Mouse (Mus musculus): ENCODE results near the gene Rnpep. TPM values are rescaled to one million over a fixed set of nuclear protein-coding genes. Genes with fewer than 3 reads are reported as not detected.

Rnpep gene
- polyA plus RNA-seq, 1 experiment from 2014 or later = 106 TPM

DNA sequence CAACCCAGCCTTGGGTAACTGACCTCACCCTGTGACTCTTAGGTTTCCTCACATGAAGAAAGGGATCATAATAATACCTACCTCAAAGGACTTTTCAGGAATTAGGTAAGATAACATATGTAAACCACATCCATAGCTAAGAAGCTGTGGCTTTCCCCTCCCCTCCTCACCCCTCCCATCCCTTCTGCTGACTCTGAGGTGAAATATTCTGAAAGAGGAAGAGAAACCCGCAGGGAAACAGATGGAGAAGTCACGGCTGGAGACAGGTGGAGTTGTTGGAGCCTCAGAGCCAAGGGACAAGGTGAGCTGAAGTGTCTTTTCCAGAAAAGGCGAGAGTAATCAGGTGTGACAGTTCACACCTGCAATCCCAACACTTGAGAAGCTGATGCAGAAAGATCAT lies 59.7 kb downstream of the Rnpep start:
- no peaks in the 10 kb centered on the region for H3K4me1 ChIP-seq (replicated peaks)
- no peaks in the 10 kb centered on the region for H3K27me3 ChIP-seq
- H3K4me2 ChIP-seq = no peak overlapping the region
- H3K4me3 ChIP-seq = no peak overlapping the region
- no peaks in the 10 kb centered on the region for H3K36me3 ChIP-seq
- no peak overlapping the region for H3K9ac ChIP-seq
- H3K9me3 ChIP-seq = no peaks in the 10 kb centered on the region
- 80% methylated on average over 3 of the region's 3 CpGs for WGBS
- ATAC-seq (ENCODE audit: low FRiP score, low read depth) = no peak
- no peak overlapping the region for H3K27ac ChIP-seq (replicated peaks)

DNA sequence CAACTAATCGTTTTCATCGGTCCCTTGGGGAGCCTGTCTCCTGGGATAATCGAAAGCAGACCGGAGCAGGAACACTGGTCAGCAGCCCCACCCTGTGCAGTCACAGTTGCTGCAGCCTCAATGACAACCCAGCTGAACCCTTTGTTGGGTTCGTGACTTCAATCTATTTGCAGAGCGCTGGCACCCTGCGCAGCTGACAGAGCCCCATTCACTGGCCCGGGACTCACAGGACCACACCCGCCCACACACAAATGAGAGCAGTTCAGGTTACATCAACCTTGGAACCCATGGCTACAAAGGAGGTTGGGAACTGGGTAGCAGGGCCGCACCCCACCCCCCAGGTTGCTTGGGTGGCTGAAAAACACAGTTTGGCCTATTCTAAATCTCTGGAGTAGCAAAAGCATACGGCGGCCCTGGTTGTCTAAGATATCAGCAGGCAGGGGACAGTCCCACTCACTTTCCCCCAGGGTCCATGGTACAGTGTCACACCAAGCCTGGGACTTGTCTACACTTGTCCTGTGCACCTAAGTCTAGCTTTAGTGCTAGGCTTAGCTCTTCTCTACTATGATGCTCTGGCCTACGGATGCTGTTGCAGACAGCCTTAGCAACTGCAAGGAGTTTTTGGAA lies 66.2 kb downstream of the Rnpep start:
- Histone ChIP-seq H3K4me2 (no peak overlapping the region), H3K9me3 (no peaks in the 10 kb centered on the region), H3K4me1 (replicated peaks) (no peaks in the 10 kb centered on the region), H3K9ac (no peak overlapping the region), H3K36me3 (no peaks in the 10 kb centered on the region), H3K27me3 (no peaks in the 10 kb centered on the region), H3K27ac (replicated peaks) (no peak overlapping the region), H3K4me3 (no peak overlapping the region)
- no peak for ATAC-seq (ENCODE audit: low FRiP score, low read depth)
- 46% methylated on average over 13 of the region's 13 CpGs for WGBS

DNA sequence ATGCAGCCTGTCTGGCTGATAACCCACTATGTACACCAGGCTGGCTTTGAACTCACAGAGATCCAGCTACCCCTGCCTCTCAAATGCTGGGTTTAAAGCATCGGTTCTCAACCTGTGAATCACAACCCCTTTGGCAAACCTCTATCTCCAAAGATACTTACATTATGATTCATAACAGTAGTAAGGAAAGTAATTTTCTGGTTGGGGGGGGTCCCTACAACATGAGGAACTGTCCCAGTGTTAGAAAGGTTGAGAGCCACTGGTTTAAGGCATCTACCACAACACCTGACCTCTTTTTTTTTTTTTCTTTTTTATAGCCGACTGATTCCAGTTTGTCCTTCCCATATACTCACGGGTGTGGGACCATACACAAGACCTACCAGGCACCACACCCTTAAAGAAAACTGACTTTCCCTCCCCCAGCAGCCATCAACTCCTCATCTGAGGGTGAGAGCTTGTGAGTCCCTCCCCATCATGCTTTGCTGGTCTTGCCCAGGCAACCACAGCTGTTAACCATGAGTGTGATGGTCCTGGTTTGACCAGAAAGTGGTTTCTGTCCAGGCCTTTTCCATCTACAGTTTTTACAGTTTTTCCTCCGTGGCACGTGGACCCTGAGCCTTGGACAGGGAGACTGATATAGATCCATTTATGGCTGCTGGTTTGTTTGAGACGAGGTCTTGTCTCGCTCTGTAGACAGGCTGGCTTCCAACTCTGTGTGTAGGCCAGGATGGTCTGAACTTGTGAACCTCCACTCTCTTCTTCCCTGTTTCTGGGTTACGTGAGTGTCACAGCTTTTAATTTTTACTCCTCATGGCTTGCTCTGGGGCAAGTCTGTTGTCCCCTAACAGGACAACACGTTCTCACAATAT lies 69.9 kb downstream of the Rnpep start:
- WGBS = 90% methylated on average over 9 of the region's 9 CpGs
- no peaks in the 10 kb centered on the region for H3K27me3 ChIP-seq
- H3K9ac ChIP-seq = no peak overlapping the region
- H3K4me3 ChIP-seq = no peak overlapping the region
- no peaks in the 10 kb centered on the region for H3K36me3 ChIP-seq
- no peaks in the 10 kb centered on the region for H3K9me3 ChIP-seq
- H3K4me2 ChIP-seq = no peak overlapping the region
- H3K27ac ChIP-seq (replicated peaks) = no peak overlapping the region
- no peak for ATAC-seq (ENCODE audit: low FRiP score, low read depth)
- no peaks in the 10 kb centered on the region for H3K4me1 ChIP-seq (replicated peaks)

Other genes starting within 250 kb of the Rnpep start
- 1.2 and 1.4 TPM in 2 replicates for gene Lgr6, start 178.8 kb downstream of the Rnpep start, polyA plus RNA-seq (2015; fragmentation: Nextera tagmentation; extraction: Ambion mirVana)
- 0.29 and 0.45 TPM in 2 replicates for gene Ptpn7, start 151.4 kb downstream of the Rnpep start, polyA plus RNA-seq (2015; fragmentation: Nextera tagmentation; extraction: Ambion mirVana)
- gene Arl8a, start 137.3 kb downstream of the Rnpep start, polyA plus RNA-seq (2015; fragmentation: Nextera tagmentation; extraction: Ambion mirVana) = 343 and 418 TPM in 2 replicates
- 1.4 and 2.5 TPM in 2 replicates for gene Gpr37l1, start 116.4 kb downstream of the Rnpep start, polyA plus RNA-seq (2015; fragmentation: Nextera tagmentation; extraction: Ambion mirVana)
- gene Elf3, start 25.5 kb downstream of the Rnpep start, polyA plus RNA-seq (2015; fragmentation: Nextera tagmentation; extraction: Ambion mirVana) = 0.45 and 0.62 TPM in 2 replicates
- gene Timm17a, start 29.7 kb upstream of the Rnpep start, polyA plus RNA-seq (2015; fragmentation: Nextera tagmentation; extraction: Ambion mirVana) = 159 and 171 TPM in 2 replicates
- gene Lmod1, start 40.7 kb upstream of the Rnpep start, polyA plus RNA-seq (2015; fragmentation: Nextera tagmentation; extraction: Ambion mirVana) = 0.35 and 0.47 TPM in 2 replicates
- gene Shisa4, start 91.2 kb upstream of the Rnpep start, polyA plus RNA-seq (2015; fragmentation: Nextera tagmentation; extraction: Ambion mirVana) = 116 and 126 TPM in 2 replicates
- 109 and 118 TPM in 2 replicates for gene Ipo9, start 146.4 kb upstream of the Rnpep start, polyA plus RNA-seq (2015; fragmentation: Nextera tagmentation; extraction: Ambion mirVana)

Measured in hindbrain, embryonic 15.5 days (tissue).